In the genomic region with DNA sequence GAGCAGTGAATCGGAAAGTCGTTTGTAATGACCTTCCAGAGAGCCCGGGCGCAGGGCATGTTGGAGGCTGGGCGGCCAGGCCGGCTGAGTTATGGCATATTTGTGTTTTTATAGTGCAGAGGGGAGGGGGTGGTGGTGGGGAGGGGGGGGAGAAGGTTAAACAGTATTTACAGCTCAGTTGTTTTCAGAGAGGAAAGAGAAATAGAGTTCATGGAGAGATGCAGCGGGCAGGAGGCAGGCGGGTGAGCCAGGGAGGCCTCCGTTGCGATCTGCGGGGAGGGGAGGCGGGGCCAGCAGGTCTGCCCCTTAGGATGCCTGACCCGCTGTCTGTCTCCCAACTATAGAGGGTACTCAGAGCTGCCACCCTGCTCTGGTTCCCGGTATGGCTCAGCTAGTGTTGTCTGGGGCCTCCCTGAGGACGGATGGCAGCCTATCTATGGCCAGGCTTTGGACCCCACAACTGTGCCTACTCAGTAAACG, we compare ENCODE assay signal across 8 mouse cellular contexts.
DNase-seq lines count a peak whose midpoint lies in the region; ATAC-seq lines count a peak whose summit lies in the region.

No protein-coding gene starts in this region.

- H3K9me3 ChIP-seq in heart, embryonic 15.5 days (replicated peaks), result no peaks in the 10 kb centered on the region
- H3K9me3 ChIP-seq in forebrain, embryonic 11.5 days (ENCODE audit: control insufficient read depth, low read length), result no peaks in the 10 kb centered on the region
- no peaks in the 10 kb centered on the region for H3K9me3 ChIP-seq in kidney, embryonic 14.5 days (ENCODE audit: control insufficient read depth, low read length)
- no peaks in the 10 kb centered on the region for H3K9me3 ChIP-seq in midbrain, embryonic 16.5 days (replicated peaks; ENCODE audit: control insufficient read depth, low read length, poor library complexity, severe bottlenecking)

- H3K27me3 ChIP-seq in heart, embryonic 15.5 days, result 0 out of 2 replicates have a peak, but pooled peaks cover 12% of the 10 kb centered on the region
- H3K27me3 ChIP-seq in forebrain, embryonic 11.5 days (ENCODE audit: control insufficient read depth, insufficient read depth, low read length), result peaks cover 6% of the 10 kb centered on the region
- peaks cover 5% of the 10 kb centered on the region for H3K27me3 ChIP-seq in kidney, embryonic 14.5 days (ENCODE audit: control insufficient read depth, insufficient read depth, low read length)
- H3K27me3 ChIP-seq in midbrain, embryonic 16.5 days (ENCODE audit: control insufficient read depth, insufficient read depth, low read depth, low read length), result peaks cover 16% of the 10 kb centered on the region; the same call in 1 of the 2 replicates

- H3K4me2 ChIP-seq in heart, embryonic 15.5 days, result peak overlapping the region; percentile 17
- H3K4me2 ChIP-seq in forebrain, embryonic 11.5 days (ENCODE audit: low read depth, low read length, severe bottlenecking), result peak overlapping the region; percentile 46
- peak overlapping the region; percentile 24 for H3K4me2 ChIP-seq in kidney, embryonic 14.5 days (replicated peaks; ENCODE audit: low read depth, low read length)
- H3K4me2 ChIP-seq in midbrain, embryonic 16.5 days (ENCODE audit: low read length), result peak overlapping the region; percentile 44

- H3K4me1 ChIP-seq in heart, embryonic 15.5 days (replicated peaks), result peaks cover 89% of the 10 kb centered on the region
- peaks cover 25% of the 10 kb centered on the region for H3K4me1 ChIP-seq in forebrain, embryonic 11.5 days (replicated peaks; ENCODE audit: control insufficient read depth, insufficient read depth, low read length)
- peaks cover 91% of the 10 kb centered on the region for H3K4me1 ChIP-seq in kidney, embryonic 14.5 days (ENCODE audit: control insufficient read depth, insufficient read depth, low read length)
- peaks cover 32% of the 10 kb centered on the region for H3K4me1 ChIP-seq in midbrain, embryonic 16.5 days (ENCODE audit: control insufficient read depth, insufficient read depth, low read length)

- DNase-seq in heart, postnatal 4 days, result no peak
- DNase-seq in forebrain, embryonic 11.5 days (ENCODE audit: low spot score), result peak; percentile 69
- no peak for DNase-seq in cerebellum, adult 18-20 months
- no peak for DNase-seq in frontal cortex, postnatal 10 days (ENCODE audit: low spot score in 2 of 2)
- DNase-seq in testis, postnatal 10 days (ENCODE audit: low spot score), result no peak

- no peak overlapping the region for H3K4me3 ChIP-seq in heart, embryonic 15.5 days
- peak overlapping the region; percentile 10; the same call in 1 of the 2 replicates for H3K4me3 ChIP-seq in forebrain, embryonic 11.5 days (ENCODE audit: low read depth, low read length)
- peak overlapping the region; percentile 13; the same call in 1 of the 2 replicates for H3K4me3 ChIP-seq in kidney, embryonic 14.5 days (ENCODE audit: low read length)
- H3K4me3 ChIP-seq in midbrain, embryonic 16.5 days (ENCODE audit: low read depth, low read length), result 0 out of 2 replicates have a peak overlapping the region, but pooled peaks have one; percentile 3

- H3K27ac ChIP-seq in heart, embryonic 15.5 days, result peak overlapping the region; percentile 60
- no peak overlapping the region for H3K27ac ChIP-seq in forebrain, embryonic 11.5 days (ENCODE audit: low read depth, low read length)
- peak overlapping the region; percentile 76; the same call in 1 of the 2 replicates for H3K27ac ChIP-seq in kidney, embryonic 14.5 days (ENCODE audit: low read depth, low read length)
- H3K27ac ChIP-seq in midbrain, embryonic 16.5 days (ENCODE audit: low read length), result no peak overlapping the region

- 0 out of 2 replicates have a peak, but pooled peaks have one; percentile 7 for ATAC-seq in heart, embryonic 15.5 days (replicated peaks; ENCODE audit: insufficient number of reproducible peaks, insufficient read depth, low FRiP score, low read depth)
- peak; percentile 47 for ATAC-seq in forebrain, embryonic 11.5 days (replicated peaks; ENCODE audit: low FRiP score)
- ATAC-seq in kidney, embryonic 14.5 days (ENCODE audit: low FRiP score, low TSS enrichment), result peak; percentile 32
- ATAC-seq in midbrain, embryonic 16.5 days, result peak; percentile 34; the same call in 1 of the 2 replicates

- no peak overlapping the region for H3K9ac ChIP-seq in heart, embryonic 15.5 days
- H3K9ac ChIP-seq in forebrain, embryonic 11.5 days (ENCODE audit: low read length), result peak overlapping the region; percentile 7; the same call in 1 of the 2 replicates
- no peak overlapping the region for H3K9ac ChIP-seq in kidney, embryonic 14.5 days (ENCODE audit: low read depth, low read length)
- no peak overlapping the region for H3K9ac ChIP-seq in midbrain, embryonic 16.5 days (ENCODE audit: low read depth, low read length)

- H3K36me3 ChIP-seq in heart, embryonic 15.5 days, result no peaks in the 10 kb centered on the region
- H3K36me3 ChIP-seq in forebrain, embryonic 11.5 days (ENCODE audit: control insufficient read depth, insufficient read depth, low read length), result no peaks in the 10 kb centered on the region
- H3K36me3 ChIP-seq in kidney, embryonic 14.5 days (ENCODE audit: control insufficient read depth, insufficient read depth, low read length), result no peaks in the 10 kb centered on the region
- no peaks in the 10 kb centered on the region for H3K36me3 ChIP-seq in midbrain, embryonic 16.5 days (ENCODE audit: control insufficient read depth, insufficient read depth, low read length)

- WGBS in heart, embryonic 15.5 days, result 24% methylated on average over 16 of the region's 16 CpGs
- 5% methylated on average over 15 of the region's 16 CpGs for WGBS in forebrain, embryonic 11.5 days
- 6% methylated on average over 16 of the region's 16 CpGs for WGBS in kidney, embryonic 14.5 days
- WGBS in midbrain, embryonic 16.5 days, result 8% methylated on average over 16 of the region's 16 CpGs

Comparison
In these comparisons a context has a peak if more than half of its experiments do, and no peak if none do; other contexts are left out.
1. H3K27ac ChIP-seq: peak in heart, embryonic 15.5 days (single experiment) and kidney, embryonic 14.5 days (single experiment); none in forebrain, embryonic 11.5 days (single experiment) and midbrain, embryonic 16.5 days (single experiment).
2. Peak in every context shown above with its lines, with median percentiles within 50 percentile points of each other: ATAC-seq and H3K4me2 ChIP-seq.